Mouse (Mus musculus): ENCODE data around the gene Nck1.

Gene Nck1

GRCm38 (mm10) chr9:100469681-100470080 lies 76.3 kb downstream of the Nck1 start:
- no peak for DNase-seq (ENCODE audit: low read depth)

- DNase-seq (ENCODE audit: low read depth), result no peak
Measured at GRCm38 (mm10) chr9:100468151-100468550, 77.8 kb downstream of the Nck1 start.

DNA sequence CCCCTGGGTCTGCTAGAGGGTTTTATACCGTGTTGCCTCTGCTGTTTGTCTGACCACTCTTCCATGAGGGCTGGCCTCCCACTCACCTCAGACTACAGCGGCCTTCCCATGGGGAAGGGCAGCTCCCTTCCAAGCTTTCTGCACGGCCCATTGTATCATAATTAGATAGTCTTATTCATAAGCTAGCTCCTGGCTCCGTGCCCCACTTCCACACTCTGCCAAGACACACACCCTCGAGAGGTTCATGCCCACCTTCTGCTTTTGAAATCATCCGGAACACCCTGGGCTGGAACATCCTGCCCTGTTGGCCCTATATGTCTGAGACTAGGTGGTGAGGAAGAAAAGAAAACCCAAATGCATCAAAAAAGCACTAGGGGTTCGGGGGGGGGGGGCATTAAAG lies 78.3 kb downstream of the Nck1 start:
- DNase-seq (ENCODE audit: low read depth), result no peak

DNA sequence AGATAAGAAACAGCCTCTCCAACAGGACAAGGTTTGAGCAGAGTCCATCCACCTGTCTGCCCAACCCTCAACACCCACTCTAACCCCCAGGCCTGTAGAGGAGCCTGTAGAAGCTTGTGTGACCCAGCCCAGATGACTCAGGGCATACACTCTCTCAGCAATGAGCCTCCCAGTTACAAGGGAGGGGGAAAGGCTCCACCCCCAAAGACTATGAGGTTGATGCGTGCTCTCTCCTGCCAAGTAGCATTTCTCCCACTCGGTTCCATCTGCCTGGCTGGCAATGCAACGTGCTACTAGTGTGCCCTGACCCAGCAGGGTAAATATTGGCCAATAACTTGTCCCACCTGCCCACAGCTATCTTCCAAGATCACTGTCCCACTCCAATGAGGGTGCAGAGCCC lies 79.2 kb downstream of the Nck1 start:
- no peak for DNase-seq (ENCODE audit: low read depth)

DNA sequence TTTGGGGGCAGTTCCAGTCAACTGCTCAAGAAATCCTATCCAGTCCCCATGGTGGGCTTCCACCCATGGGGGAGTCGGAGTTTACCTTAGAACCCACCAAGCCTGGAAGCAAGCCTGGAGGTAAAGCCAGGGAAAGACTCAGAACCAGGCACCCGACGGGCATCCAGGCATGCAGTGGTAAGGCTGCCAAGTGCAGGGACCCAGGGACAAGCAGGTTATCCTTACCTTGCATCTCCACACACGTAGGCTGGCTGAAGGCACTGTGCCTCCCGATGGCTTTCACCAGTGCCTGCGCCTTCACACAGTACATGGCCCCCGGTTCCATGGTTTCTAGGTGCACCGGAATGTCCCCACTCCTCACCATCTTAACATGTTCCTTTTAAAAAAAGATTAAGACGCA lies 79.9 kb downstream of the Nck1 start:
- no peak for DNase-seq (ENCODE audit: low read depth)

DNA sequence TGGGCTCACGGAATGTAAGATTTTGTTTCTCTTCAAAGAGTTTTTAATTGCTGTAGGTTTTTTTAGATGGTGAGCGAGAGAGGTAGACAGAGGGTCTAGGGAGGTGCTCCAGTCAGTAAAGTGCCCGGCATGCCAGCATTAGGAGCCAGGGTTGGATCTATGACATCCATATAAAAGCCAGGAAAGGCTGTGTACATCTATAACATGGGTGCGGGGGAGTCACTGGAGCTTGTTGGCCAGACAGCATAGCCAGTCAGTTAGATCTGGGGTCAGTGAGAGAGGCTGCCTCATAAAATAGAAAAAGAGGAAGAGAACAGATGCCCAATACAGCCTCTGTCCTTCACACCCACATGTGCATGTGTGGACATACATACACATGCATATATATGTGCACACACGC lies 80.6 kb downstream of the Nck1 start:
- no peak for DNase-seq (ENCODE audit: low read depth)

DNA sequence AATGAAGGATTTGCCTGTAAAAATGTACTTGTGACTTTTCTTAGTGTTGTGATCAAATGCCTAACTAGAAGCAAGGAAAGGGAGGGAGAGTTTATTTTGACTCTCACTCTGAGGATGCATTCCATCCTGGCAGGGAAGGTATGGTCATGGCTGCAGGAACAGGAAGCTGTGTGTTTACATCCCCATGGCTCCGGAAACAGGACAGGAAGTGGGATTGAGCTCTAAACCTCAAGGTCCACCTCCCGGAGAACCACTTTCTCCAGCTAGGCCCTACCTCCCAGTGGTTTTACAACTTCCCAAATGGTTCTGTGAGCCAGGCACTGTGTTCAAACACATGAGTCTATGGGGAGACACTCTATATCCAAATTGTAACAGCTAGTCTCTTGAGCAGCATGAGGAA lies 82.2 kb downstream of the Nck1 start:
- DNase-seq (ENCODE audit: low read depth), result peak; percentile 12

- DNase-seq (ENCODE audit: low read depth), result peak; percentile 73
Measured at GRCm38 (mm10) chr9:100462098-100462497, 83.8 kb downstream of the Nck1 start.

- DNase-seq (ENCODE audit: low read depth), result no peak
Measured at GRCm38 (mm10) chr9:100461671-100462070, 84.3 kb downstream of the Nck1 start.

- DNase-seq (ENCODE audit: low read depth), result peak; percentile 93
Measured at GRCm38 (mm10) chr9:100460203-100460602, 85.7 kb downstream of the Nck1 start.

- DNase-seq (ENCODE audit: low read depth), result peak; percentile 70
Measured at GRCm38 (mm10) chr9:100457971-100458681, 87.8 kb downstream of the Nck1 start.

DNA sequence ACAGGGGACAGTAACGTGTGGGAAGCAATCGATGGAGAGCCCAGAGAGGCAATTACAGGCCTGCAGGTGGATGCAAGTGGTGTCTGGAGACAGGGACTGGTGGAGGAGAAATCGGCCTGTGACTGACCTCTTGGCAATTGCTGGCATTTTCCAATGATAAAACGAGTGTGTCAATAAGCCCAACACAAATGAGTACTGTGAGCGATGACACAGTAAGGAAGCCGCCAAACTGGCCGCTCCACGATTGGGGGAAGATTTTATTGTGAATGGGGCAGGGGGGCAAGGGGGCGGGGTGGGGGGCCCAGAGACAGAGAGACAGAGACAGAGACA lies 91.3 kb downstream of the Nck1 start:
- no peak for DNase-seq (ENCODE audit: low read depth)

GRCm38 (mm10) chr9:100453944-100454663 lies 91.8 kb downstream of the Nck1 start:
- DNase-seq (ENCODE audit: low read depth), result peak; percentile 85

- no peak for DNase-seq (ENCODE audit: low read depth)
Measured at GRCm38 (mm10) chr9:100452432-100452831, 93.5 kb downstream of the Nck1 start.

- peak; percentile 81 for DNase-seq (ENCODE audit: low read depth)
Measured at GRCm38 (mm10) chr9:100446059-100446686, 99.8 kb downstream of the Nck1 start.
